Mouse (Mus musculus) CH12F3 (cell line): ENCODE measurements around the gene Hcrtr1.

ENCODE experiments used
- in situ Hi-C: fragments of 300-500 bp; cut with MboI; formaldehyde crosslinking; loops from 2 replicates; pipeline ENCODE4 v1.14.3; 2020; ENCODE audit warnings: low sequenced_read_pairs

Gene Hcrtr1

DNA sequence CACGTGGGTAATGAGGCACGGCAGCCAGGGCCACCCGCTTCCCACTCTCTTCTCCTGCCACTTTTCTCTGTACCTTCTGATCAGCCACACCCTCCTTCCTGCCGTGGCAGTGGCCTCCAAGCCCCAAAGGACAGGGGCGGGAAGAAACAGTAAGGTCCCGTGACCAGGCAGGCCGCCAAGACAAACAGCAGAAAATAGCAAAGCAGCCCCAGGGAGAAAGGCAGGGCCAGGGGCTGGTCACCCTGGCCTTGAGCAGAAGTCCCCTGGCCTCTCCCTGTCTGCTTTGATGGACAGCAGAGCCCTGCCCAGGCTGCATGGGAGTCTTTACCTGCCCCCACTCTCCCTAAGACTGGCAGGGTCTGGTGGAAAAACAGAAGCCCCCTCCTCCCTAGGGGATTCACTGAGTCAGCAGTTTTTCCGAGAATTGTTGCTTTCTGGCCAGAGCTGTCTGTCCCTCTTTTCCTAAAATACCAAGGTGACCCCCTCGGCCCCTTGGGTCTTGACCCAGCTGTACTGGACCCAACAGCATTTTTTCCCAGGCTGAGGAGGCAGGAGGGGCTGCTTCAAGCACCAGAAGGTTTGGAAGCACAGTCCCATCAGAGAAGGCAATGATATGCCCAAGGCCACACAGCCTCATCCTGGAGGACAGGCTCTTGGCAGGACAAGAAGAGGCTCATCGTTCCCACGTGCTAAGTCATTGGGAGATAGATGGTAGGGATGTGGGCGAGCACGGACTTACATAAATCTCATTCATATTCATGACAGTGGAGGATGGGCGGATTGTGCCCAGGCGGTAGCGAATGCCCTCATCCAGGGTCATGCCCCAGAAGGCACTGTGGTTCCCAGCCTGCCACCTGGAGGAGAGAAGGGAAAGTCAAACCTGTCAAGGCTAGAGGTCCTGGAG, 29.4 kb upstream of the Hcrtr1 start:
- in situ Hi-C loops, result no loop called here

DNA sequence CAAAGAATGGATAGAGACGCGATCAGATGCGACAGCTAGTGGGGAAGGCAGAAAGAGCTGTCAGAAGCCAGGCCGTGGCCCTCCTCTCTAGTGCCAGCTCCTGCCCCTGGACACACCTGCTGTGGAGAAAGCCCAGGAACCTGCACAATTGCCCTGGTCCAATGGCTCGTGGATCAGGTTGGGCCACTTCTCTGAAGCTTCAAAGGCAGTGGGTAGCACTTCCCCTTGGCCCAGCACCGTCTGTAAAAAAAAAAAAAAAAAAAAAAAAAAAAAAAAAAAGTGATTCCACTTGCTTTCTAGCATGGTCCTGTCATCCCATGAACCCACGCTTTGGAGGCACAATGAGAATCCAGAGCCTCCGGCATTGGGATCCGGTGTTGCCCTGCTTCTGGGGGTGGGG, 28.7 kb upstream of the Hcrtr1 start:
- in situ Hi-C loops, result no loop called here

DNA sequence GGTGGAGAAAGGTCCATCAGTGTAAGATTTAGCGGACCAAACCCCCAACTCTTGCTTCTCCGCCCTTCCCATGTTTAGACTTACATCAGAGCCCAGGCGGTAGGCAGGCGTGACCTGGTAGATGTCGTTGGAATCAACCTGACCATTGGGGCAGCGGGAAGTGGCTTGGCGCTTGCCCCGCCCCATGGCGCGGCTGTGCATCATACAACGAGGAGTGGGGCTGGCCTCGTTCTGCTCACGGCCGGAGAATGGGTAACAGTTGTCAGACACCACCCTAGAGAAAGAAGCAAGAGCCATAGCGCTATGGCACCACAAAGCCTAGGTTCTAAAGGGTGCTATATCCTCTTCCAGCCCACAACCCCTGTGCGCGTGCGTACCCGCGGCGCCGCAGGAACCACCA, 28.2 kb upstream of the Hcrtr1 start:
- in situ Hi-C loops, result no loop called here

DNA sequence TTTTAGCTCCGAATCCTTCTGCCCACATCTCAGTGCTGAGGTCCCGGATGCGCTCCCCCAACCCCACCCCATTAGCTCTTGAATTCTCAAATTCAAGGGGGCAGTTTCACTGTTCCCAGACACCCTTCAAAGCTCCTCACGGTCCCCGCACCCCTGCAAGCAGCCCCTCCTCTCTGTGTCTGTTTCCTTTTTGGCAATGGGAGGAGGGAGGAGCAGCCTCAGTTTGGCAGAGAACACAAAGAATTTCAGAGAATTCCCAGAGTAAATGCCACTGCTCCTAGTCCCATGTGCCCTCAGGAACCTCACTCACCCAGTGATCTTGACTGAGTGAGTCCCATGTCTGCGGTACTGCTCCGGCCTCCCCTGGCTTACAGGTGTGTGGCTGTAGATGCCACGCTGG, 27.4 kb upstream of the Hcrtr1 start:
- in situ Hi-C loops, result no loop called here

DNA sequence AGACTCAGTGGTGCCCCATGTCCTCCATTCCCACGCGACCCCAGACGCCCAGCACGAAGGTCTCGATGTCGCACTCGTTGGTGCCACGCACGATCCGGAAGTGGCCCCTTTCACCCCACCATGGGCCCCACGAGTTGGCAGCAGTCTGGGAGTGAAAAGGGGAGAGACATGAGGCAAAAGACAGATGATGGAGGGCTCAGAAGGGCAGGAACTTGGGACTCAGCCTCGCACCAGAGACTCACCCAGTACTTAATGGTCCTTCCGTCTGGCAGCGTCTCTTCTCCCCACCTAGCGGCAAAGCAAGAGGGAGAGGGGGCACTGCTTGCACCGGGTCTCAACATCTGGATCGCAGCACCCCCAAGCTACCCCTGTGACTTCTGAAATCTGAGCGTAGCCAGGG, 26.9 kb upstream of the Hcrtr1 start:
- in situ Hi-C loops, result no loop called here

DNA sequence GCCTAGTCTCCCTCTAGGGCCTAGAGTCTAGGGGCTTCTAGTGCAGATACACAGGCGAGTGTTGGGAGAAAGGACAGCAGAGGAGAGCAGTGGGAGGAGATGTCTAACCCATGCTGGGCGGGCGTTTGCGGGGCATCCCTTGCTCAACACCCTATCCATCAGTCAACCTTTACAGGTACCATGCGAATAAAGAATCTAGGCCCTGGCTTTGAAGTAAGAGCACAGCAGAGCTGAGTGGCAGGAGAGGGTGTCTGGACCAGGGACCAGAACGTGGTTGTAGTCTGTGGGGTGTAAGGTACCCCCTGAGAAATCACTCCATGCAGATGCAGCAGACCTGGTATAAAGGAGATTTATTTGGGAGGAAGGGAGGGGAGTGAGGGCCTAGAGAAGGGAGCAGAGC, 25.0 kb upstream of the Hcrtr1 start:
- in situ Hi-C loops, result no loop called here

DNA sequence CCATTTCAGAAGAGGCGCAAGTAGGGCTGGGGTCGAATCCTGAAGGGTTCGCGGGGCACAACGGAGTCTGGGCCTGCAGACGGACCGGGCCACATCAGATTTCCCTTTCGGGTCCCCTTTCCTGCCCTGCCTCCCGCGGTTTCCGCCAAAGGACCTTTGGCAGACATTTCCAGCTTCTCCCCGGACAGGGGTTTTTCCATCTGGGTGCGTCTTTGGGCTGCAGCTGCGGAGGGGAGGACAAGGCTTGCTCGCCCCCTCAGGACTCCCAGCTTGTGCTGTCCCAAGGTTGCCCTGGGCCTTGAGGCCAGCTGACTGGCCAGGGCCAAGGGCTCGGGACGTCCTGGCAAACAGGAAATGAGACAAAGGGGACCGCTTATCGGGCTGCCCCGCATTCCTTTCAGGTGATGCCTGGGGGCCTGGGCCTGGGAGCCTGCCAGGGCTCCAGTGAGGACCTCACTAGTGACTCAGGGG, 24.3 kb upstream of the Hcrtr1 start:
- in situ Hi-C loops, result no loop called here

DNA sequence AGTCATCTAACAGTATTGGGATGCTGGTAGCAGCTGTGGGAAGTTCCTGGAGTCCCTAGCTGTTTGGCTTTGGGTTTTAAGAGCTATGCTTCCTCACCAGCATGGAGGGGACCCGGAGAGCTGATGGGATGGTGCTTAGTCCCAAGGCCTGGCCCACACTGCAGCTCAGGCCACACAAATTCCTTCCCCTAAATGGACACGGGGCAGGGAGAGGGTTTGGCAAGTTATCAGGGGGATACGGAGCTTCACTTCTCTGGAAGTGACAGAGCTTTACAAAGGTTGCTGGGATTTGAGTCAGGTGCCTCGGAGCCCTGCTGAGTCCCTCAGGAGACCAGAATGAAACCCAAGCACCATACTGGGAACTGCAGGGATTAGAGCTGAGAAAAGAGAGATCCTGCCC, 22.2 kb upstream of the Hcrtr1 start:
- in situ Hi-C loops, result no loop called here

DNA sequence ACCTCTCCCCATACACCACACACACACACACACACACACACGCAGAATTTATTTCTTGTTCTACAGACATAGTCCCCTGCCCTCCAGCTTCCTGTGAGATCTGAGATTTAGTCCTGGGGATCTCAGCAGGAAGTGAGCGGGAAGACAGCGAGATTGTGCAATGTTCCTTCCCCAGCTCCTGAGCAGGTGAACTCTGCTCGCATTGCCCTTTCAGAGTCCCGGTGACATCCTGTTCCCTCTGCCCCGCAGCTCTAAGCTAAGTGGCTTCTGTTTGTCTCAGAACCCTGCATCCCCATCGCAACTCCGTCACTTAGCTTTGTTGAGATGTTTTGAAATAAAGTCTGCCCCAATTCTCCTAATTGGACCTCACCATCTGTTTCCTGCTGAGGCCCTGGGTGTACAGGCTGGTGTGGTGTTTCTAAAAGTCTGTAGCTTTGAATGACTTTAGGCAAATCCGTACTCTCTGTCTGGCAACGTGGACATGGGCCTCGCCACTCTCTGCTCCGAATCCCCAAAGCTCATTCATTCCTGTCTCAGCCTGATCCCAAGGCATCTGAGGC, 17.7 kb upstream of the Hcrtr1 start:
- in situ Hi-C loops, result no loop called here

DNA sequence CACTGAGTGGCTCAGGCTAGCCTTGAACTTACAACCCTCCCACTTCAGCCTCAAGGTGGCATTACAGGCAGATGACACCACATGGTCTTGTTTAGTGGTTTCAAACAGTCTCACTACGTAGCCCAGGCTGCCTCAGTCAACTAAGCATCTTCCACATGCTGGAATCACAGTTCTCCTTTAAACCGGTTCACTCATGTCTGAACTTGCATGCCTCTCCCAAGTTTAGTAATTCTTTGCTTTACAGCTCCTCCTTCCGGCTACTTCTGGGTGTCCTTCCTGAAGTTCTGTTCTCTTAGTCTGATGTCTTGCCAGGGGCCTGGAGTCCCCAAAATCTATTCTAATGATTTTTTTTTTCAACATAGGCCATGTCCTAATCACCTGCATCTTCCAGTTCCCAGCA, 15.1 kb upstream of the Hcrtr1 start:
- in situ Hi-C loops, result no loop called here

DNA sequence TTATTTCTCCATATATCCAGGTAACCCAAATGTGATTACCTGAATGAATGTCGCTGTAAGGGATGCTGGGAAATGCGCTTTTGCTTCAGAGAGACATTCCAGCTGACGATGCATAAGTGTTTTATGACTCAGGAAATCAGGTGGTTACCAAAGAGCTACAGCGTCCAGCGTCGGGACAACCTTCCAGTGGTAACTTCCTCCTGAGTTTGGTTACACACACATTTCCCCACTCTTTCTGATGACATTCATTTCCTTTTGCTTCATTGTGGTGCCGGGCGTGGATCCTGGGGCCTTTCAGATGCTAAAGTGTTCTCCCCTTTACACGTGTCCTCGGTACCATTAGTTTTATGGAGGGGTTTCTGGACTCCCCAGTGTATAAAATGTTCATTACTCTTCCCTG, 9.2 kb upstream of the Hcrtr1 start:
- in situ Hi-C loops, result no loop called here

DNA sequence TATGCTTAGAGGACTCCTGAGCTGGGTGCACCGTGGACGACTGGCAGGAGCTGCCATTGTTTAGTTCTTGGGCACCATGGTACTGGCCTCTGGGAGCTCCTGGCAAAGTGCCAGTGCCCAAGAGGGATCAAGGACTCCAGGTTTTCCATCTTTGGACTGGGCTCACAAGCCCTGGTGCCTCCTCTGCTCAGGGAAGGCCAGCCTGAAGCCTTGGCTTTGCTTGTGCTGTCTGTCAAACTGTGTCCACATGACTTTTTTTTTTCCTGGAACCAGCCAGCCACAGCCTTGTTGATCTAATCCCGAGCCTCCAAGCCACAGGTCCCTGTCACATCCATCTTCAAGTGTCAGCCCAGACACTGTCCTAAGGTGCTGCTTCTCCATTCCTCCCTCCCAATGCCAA, 2.6 kb upstream of the Hcrtr1 start:
- in situ Hi-C loops, result no loop called here

DNA sequence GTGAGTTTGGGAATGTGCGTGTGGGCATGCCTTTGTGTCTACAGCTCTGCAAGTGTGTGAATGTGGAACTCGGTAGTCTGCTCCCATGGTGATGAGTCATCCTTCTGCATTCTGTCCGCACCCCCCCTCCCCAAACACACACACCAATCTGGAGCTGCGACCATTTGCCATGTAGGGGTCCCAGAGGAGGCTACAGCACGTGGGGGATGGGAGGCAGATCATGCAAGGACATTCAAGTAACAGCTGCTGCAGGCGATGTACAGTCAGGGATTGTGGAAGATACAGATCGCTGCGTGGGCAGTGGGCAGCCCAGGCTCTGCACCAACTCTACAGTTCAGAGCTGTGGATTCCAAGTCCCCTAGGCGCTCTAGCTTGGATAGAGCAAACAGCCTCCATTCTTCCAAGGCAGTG, 1.8 kb upstream of the Hcrtr1 start:
- in situ Hi-C loops, result no loop called here

DNA sequence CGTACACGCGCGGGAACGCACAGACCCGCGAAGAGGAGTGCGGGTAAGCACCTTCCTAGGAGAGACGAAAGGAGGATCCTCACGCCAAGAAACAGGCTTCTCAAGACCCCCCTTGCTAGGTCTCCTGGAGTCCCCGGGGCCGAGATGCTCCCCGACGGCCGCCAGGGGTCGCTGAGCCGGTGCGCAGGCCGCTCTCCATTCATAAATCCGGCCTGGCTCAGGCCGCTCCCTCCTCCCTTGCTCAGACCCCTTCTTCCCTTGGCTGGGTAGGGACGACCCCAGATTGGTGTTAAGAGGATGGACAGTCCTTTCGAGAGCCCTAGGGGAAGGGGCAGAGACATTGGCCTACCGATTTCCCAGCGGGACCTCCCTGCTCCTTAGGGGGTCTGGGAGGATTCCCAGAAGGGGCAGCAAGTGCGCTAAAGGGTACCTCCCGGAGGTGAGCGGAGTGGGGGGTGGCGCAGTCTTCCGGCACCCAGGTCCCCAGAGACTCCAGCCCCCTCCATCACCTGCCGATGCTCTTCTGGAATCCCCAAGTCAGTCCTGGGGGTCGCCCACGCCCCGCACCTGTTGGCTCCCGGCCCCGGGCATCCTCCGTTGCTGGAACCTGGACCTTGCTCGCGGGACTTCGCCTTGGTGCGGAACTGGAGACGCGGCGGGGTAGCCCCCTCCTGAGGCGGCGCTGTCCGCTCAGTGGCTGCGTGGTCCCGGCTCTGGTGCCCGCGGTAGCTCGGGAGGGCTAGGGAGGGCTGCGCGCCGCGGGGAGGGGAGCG, 532 bp downstream of the Hcrtr1 start:
- in situ Hi-C loops, result no loop called here

DNA sequence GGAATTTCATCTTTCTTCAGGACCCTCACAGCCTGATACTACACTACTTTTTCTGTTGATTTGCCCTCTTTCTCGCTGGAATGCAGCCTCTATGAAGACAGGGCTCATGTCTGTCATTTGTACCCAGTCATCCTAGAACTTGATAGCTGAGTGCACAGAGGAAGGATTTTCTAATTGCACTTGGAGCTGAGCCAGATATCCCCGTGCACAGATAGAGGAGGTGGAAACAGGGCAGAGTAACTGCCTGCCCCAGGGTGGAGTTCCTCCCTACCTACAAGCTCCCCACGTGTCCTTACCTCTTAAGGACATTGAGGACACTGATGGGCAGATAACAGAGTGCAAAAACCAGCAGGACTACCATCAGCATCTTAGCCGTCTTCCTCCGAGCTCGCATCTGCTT, 5.8 kb downstream of the Hcrtr1 start:
- in situ Hi-C loops, result no loop called here

DNA sequence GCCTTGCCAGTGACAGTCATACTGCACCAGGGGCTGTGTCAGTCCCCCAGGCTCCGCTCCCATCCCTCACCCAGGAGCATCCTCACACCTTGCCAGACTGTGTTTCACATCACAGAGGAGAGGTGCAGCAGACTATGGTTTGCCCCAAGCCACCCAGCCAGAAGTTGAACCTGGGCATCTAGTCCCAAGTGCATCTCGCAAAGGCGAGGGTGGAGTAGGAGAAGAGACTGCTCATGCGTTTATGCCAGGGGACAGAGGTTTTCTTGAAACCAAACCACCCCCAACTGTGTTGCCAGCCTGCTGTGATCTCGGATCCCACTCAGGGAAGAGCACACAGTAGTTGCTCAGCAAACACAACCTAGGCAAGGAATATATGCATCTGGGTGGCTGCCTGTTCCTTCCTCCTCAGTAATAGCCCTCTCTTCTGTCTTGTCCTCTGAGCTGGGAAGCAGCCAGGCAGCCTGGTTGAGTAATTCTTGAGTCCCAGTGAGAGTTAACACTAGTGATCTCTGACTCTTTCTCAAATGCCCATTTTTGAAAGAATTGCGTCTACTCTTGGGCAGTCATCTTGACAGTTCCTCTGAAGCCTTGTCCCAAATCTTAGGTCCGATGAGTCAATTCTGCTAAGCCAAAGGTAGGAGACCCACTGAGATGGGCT, 7.6 kb downstream of the Hcrtr1 start:
- in situ Hi-C loops, result no loop called here

DNA sequence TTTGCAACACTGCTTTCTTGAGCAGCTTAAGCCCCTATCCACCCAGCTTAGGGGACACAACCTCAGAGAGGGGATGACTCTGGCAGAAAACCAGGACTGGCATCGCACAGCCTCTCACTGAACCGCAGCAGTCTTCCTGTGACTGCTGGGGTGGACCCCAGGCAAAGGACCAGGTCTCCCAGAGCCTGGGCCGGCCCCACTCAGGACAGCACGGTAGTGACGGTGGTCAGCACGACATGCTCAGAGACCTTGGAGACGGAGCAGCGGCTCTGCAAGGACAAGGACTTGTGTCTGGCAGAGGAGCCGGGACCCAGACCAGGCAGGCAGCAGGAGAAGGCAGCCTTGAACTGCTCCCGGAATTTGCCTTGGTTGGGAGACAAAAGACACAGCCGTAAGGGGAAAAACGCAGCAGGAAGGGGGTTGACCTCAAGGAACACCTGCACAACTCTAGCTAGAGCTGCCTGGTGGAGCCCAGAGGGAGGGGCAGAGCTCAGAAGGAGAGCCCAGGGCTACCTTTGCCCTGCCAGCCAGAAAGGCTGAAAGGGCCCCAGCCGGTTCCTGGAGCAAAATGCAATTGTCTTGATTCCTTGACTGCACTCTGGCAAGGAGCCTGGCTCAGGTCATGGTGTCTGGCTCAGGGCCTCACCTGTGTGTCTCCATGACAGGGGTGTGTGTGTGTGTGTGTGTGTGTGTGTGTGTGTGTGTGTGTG, 8.4 kb downstream of the Hcrtr1 start:
- in situ Hi-C loops, result no loop called here

DNA sequence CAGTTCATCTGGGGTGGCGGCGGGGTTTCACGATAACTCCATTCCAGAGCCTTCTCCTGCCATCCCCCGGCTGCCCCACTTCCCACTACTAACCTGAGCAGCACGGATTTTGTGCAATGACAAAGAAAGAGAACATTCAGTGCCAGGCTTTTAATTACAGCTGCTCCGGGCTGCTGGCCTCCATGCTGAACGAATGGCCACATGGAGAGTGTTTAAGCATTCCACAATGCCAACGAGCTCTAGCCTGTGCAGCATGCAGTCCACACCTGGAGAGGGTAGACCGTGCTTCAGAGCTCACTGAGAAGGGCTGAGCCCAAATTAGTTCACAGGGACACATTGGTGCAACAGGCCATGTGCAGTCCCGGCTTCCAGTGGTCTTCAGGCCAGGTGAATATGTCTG, 9.1 kb downstream of the Hcrtr1 start:
- in situ Hi-C loops, result no loop called here

DNA sequence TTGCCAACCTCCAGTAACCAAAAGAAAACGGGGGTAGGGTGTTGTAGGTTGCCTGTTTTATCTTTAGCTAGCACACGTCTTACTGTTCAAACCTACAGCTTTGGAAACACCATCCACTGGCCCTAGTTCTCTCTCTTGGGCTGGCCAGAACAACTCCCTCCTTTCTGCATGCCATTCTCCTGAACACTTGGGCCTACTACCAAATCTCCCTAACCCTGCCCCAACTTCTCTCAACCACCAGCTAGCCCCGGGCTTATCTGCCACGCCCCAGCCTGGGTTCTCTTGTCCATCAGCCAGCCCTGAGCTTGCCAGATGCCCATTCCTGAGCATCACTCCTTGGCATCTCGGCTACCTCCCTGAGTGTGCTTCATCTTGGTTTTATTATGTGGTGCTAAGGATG, 10.3 kb downstream of the Hcrtr1 start:
- in situ Hi-C loops, result no loop called here

DNA sequence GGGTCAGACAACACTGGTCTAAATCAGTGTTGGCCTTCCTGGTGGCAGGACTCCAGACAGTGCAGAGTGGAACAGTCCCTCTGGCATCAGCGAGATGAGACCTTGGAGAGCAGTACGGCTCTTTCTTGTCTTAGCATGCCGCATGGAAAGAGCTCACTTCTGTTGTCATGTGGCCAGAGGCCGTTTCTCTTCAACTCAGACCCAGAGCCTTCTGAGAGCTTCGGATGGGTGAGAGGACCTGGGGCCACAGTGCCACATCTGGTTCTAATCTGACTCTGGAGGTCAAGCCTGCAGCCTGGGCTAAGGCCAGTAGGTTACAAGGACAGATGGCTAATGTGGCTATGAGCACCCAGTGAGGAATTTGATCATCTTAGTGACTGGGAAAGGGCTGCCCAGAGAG, 13.2 kb downstream of the Hcrtr1 start:
- in situ Hi-C loops, result no loop called here

DNA sequence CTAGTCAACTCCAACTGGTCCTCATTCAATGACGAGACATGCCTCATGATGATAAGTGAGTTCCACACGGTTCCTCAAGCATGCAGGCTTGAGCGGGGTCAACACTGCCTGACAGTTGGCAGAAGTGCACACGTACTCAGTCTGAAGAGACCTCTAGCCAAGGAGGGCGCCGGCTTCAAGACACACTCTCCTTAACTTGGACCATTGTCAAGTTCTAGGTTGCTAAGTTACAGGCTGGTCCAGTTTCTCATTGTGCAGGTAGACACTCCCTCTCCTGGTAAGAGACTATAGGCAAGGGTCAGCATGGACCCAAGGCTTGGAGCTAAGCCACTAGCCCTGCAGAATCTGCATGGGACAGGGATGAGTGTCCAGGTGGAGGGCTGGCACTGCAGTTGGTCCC, 14.0 kb downstream of the Hcrtr1 start:
- in situ Hi-C loops, result no loop called here
